Mouse (Mus musculus): Measurements from ENCODE around the gene Tlcd2.

- TF ChIP-seq EP300 (IDR thresholded peaks at IDR 0.05) (no peak), CTCF (IDR thresholded peaks at IDR 0.05) (no peak)
Measured at GRCm38 (mm10) chr11:75423091-75423490, 38.4 kb upstream of the Tlcd2 start.
